Mouse (Mus musculus) limb, embryonic 10.5 days (tissue): ENCODE measurements around the gene Ikzf4. TPM values are rescaled to one million over a fixed set of nuclear protein-coding genes. Genes with fewer than 3 reads are reported as not detected.

Source experiments
- DNase-seq: peaks from one replicate; pipeline ENCODE4 v3.0.0-alpha.2; 2017; ENCODE audit warnings: low spot score
- H3K27ac ChIP-seq: fragments of 300-500 bp; sonication (generic); 2 replicates; pipeline ENCODE4 v1.5.1; 2016; ENCODE audit warnings: mild to moderate bottlenecking
- H3K27me3 ChIP-seq: fragments of 300-500 bp; sonication (generic); 2 replicates; pipeline ENCODE4 v1.6.1; 2016; ENCODE audit warnings: low read depth, mild to moderate bottlenecking; ENCODE audit not compliant: poor library complexity, severe bottlenecking
- H3K36me3 ChIP-seq: fragments of 300-500 bp; sonication (generic); 2 replicates; pipeline ENCODE4 v1.6.1; 2016; ENCODE audit warnings: mild to moderate bottlenecking, moderate library complexity
- H3K4me1 ChIP-seq: fragments of 300-500 bp; sonication (generic); 2 replicates; pipeline ENCODE4 v1.6.1; 2016
- H3K4me3 ChIP-seq: fragments of 300-500 bp; sonication (generic); 2 replicates; pipeline ENCODE4 v1.5.1; 2016; ENCODE audit warnings: mild to moderate bottlenecking, moderate library complexity
- H3K9me3 ChIP-seq: fragments of 300-500 bp; sonication (generic); replicated peaks from 2 replicates; pipeline ENCODE4 v1.6.1; 2016; ENCODE audit warnings: mild to moderate bottlenecking
- WGBS: fragments of 180-500 bp; shearing (Covaris S2); methylation state at CpG from one replicate; pipeline ENCODE4 v1.1.7; 2016; 5-methylcytosine and 5-hydroxymethylcytosine counted together
- microRNA-seq: library from miRNA; unstranded; fragments of <30 nt; microRNA quantifications from one replicate; pipeline ENCODE4, GENCODE M21; 2017
- polyA plus RNA-seq: library from polyadenylated mRNA; unstranded; fragments of >200 nt; fragmentation: Nextera tagmentation; extraction: Ambion mirVana; gene quantifications from 2 replicates; pipeline ENCODE4 v1.2.1, GENCODE M21; 2016

The Ikzf4 gene
- polyA plus RNA-seq, 1 experiment from 2014 or later: 2.9 TPM

DNA sequence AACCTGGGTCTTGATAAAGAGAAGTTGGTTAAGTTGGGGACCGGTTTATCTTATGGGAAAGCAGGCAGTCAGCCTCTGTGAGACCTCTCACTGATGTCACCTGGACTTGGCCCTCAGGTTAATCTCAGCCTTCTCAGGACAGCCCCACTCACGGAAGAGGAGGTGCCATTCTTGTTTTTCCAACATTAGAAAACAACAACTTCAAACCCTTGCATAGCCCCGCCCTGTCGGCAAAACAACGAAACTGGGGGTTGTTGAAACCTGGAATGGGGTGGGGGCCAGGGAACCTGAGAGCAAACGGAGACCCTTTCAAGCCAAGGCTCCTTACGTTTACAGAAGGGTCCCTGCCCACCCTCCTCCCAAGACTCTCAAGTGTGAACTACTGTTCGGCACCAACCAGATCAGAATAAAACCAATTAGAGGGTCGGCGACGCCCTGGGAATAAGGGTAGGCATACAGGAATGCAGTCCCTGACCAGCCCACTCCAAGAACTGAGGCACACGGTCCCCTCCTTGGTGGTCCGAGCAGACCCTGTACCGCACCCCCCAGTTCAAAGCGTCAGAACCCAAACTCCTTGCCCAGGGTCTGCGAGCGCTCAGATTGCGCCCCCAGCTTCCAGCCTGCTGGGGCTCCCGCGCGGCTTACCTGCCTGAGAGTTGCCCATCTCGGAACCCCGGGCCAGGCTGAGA is 56.9 kb downstream of the Ikzf4 start:
- no peak for DNase-seq
- H3K4me3 ChIP-seq: peak overlapping the region; percentile 70
- H3K27me3 ChIP-seq: peaks cover 70% of the 10 kb centered on the region
- WGBS: 1% methylated on average over 23 of the region's 23 CpGs
- H3K9me3 ChIP-seq: no peaks in the 10 kb centered on the region
- peak overlapping the region; percentile 3 for H3K27ac ChIP-seq
- peaks cover 33% of the 10 kb centered on the region for H3K4me1 ChIP-seq
- H3K36me3 ChIP-seq: no peaks in the 10 kb centered on the region

DNA sequence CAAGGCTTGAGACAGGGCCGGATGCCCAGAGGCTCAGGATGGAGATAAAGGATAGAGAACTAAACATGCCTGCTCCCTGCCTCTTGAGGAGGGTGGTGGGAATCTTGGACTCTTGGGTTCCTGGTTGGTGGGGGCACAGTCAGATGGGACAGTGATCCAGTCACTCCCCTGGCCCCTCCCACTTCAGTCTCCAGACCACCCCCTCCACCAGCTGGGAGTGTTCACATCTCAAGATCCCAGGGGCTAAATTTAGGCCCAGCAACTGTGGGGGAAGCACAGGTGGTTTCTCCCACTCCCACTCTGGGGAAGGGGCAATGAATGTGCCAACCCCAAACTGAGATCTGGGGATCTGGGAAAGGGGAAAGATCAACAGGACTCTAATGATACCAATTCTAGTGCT is 57.7 kb downstream of the Ikzf4 start:
- Histone ChIP-seq H3K4me3 (no peak overlapping the region; the same call in 1 of the 2 replicates), H3K4me1 (peaks cover 37% of the 10 kb centered on the region), H3K27me3 (peaks cover 77% of the 10 kb centered on the region), H3K9me3 (no peaks in the 10 kb centered on the region), H3K36me3 (no peaks in the 10 kb centered on the region), H3K27ac (no peak overlapping the region)
- WGBS: 36% methylated on average over 1 of the region's 1 CpGs
- no peak for DNase-seq

DNA sequence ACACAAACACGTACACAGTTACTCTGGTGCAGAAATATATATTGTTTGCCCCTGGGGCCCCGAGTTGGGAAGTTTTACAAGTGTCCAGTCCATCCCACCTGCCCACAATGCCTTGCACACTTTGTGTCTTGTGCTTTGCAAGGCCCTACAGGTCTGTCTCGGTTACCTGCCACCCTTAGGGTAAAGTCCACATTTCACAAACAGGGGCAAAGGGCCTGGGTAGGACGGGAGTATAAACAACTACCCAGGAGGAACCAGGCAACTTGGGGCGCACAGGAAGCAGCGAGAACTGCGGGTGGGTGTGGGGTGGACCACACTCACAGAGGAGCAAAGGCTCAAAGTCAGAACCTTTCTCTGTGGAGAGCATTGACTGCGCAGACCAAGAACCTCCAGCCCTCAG is 58.1 kb downstream of the Ikzf4 start:
- Histone ChIP-seq H3K4me3 (no peak overlapping the region; the same call in 1 of the 2 replicates), H3K27ac (no peak overlapping the region), H3K36me3 (no peaks in the 10 kb centered on the region), H3K27me3 (peaks cover 82% of the 10 kb centered on the region), H3K4me1 (peaks cover 37% of the 10 kb centered on the region), H3K9me3 (no peaks in the 10 kb centered on the region)
- 58% methylated on average over 8 of the region's 8 CpGs for WGBS
- no peak for DNase-seq

DNA sequence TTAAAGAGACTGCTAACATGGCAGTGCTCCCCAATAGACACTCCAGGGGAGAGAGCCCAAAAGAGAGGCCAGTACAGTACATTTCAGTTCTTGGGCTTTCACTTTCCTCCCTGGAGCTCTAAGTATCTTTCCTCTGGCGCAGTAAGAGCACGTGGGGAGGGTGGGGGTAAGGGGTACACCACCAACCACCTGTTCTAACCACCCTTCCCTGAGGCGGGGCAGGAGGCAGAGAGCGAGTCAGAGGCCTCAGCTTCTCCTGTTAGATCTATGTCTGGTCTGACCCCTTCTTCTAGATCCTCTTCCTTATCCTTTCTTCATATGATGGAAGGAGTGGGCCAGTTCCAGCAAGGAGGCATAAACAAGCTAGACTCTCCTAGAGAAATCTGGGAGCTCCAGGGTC is 58.7 kb downstream of the Ikzf4 start:
- peaks cover 84% of the 10 kb centered on the region for H3K27me3 ChIP-seq
- 0 out of 2 replicates have a peak overlapping the region, but pooled peaks have one; percentile 3 for H3K4me3 ChIP-seq
- H3K9me3 ChIP-seq: no peaks in the 10 kb centered on the region
- no peaks in the 10 kb centered on the region for H3K36me3 ChIP-seq
- H3K27ac ChIP-seq: no peak overlapping the region
- no peak for DNase-seq
- peaks cover 37% of the 10 kb centered on the region for H3K4me1 ChIP-seq
- WGBS: 47% methylated on average over 4 of the region's 4 CpGs

- Histone ChIP-seq H3K27ac (0 out of 2 replicates have a peak overlapping the region, but pooled peaks have one; percentile 11), H3K27me3 (peaks cover 87% of the 10 kb centered on the region), H3K4me1 (peaks cover 37% of the 10 kb centered on the region), H3K36me3 (no peaks in the 10 kb centered on the region), H3K9me3 (no peaks in the 10 kb centered on the region), H3K4me3 (0 out of 2 replicates have a peak overlapping the region, but pooled peaks have one; percentile 3)
- 17% methylated on average over 1 of the region's 1 CpGs for WGBS
- DNase-seq: no peak
Observed at GRCm38 (mm10) chr10:128586546-128586945, 59.2 kb downstream of the Ikzf4 start.

DNA sequence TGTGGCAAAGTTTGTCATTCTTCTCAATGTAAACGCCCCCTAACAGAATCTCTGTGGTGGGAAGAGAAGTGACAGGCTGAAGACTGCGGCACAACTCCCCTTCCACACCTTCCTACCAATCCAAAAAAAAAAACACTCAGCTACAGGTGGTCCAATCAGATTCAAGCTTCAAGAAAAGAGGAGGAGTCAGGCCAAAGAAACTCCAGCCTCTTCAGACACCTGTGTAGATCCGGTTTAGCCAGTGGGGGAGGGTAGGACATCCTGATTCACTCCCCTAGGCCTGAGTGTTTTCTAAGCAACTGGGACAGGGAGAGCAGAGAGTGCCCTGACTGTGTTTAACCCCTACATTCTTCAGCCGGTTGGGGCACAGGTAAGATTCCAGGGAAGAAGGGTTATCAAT is 61.4 kb downstream of the Ikzf4 start:
- no peak overlapping the region for H3K27ac ChIP-seq
- no peak overlapping the region for H3K4me3 ChIP-seq
- 10% methylated on average over 4 of the region's 4 CpGs for WGBS
- H3K36me3 ChIP-seq: no peaks in the 10 kb centered on the region
- DNase-seq: no peak
- H3K9me3 ChIP-seq: no peaks in the 10 kb centered on the region
- H3K27me3 ChIP-seq: peaks cover 73% of the 10 kb centered on the region
- H3K4me1 ChIP-seq: peaks cover 26% of the 10 kb centered on the region

GRCm38 (mm10) chr10:128583644-128584043 is 62.1 kb downstream of the Ikzf4 start:
- no peak overlapping the region for H3K27ac ChIP-seq
- DNase-seq: no peak
- no peaks in the 10 kb centered on the region for H3K36me3 ChIP-seq
- H3K27me3 ChIP-seq: peaks cover 65% of the 10 kb centered on the region
- H3K9me3 ChIP-seq: no peaks in the 10 kb centered on the region
- peaks cover 18% of the 10 kb centered on the region for H3K4me1 ChIP-seq
- 21% methylated on average over 7 of the region's 7 CpGs for WGBS
- H3K4me3 ChIP-seq: no peak overlapping the region

Small RNAs within 50 kb of the gene (microRNA-seq; reads per million reads assigned to microRNA genes)
- gene Mir6917: not detected

Other genes starting within 250 kb of the Ikzf4 start
- gene Slc39a5, start 244.8 kb downstream of the Ikzf4 start, polyA plus RNA-seq: 0.21 TPM in 1 of 2 replicates, not detected in the other
- gene Nabp2, start 234.5 kb downstream of the Ikzf4 start, polyA plus RNA-seq: 98.7 and 133 TPM in 2 replicates
- gene Rnf41, start 234.3 kb downstream of the Ikzf4 start, polyA plus RNA-seq: 41.9 and 43.6 TPM in 2 replicates
- 64.2 and 91.3 TPM in 2 replicates for gene Smarcc2, start 186.7 kb downstream of the Ikzf4 start, polyA plus RNA-seq
- 685 and 729 TPM in 2 replicates for gene Myl6, start 151.8 kb downstream of the Ikzf4 start, polyA plus RNA-seq
- gene Myl6b, start 147.3 kb downstream of the Ikzf4 start, polyA plus RNA-seq: 1.6 and 3.3 TPM in 2 replicates
- 7.0 and 8.4 TPM in 2 replicates for gene Esyt1, start 120.1 kb downstream of the Ikzf4 start, polyA plus RNA-seq
- gene Zc3h10, start 98.2 kb downstream of the Ikzf4 start, polyA plus RNA-seq: 14.5 and 15.4 TPM in 2 replicates
- 3,499 and 3,829 TPM in 2 replicates for gene Rpl41, start 96.7 kb downstream of the Ikzf4 start, polyA plus RNA-seq
- gene Pa2g4, start 80.0 kb downstream of the Ikzf4 start, polyA plus RNA-seq: 267 and 322 TPM in 2 replicates
- 3.2 and 5.3 TPM in 2 replicates for gene Erbb3, start 56.3 kb downstream of the Ikzf4 start, polyA plus RNA-seq
- gene Rps26, start 19.2 kb downstream of the Ikzf4 start, polyA plus RNA-seq: 592 and 676 TPM in 2 replicates
- gene Suox, start 28.1 kb upstream of the Ikzf4 start, polyA plus RNA-seq: 11.3 and 12.5 TPM in 2 replicates
- 54.0 and 68.0 TPM in 2 replicates for gene Rab5b, start 50.3 kb upstream of the Ikzf4 start, polyA plus RNA-seq
- gene Pmel, start 58.2 kb upstream of the Ikzf4 start, polyA plus RNA-seq: 0.25 and 0.55 TPM in 2 replicates
- 136 and 150 TPM in 2 replicates for gene Cdk2, start 59.0 kb upstream of the Ikzf4 start, polyA plus RNA-seq
- 3.7 and 5.0 TPM in 2 replicates for gene Dgka, start 98.9 kb upstream of the Ikzf4 start, polyA plus RNA-seq
- gene Pym1, start 101.9 kb upstream of the Ikzf4 start, polyA plus RNA-seq: 61.0 and 63.1 TPM in 2 replicates
- gene Mmp19, start 144.9 kb upstream of the Ikzf4 start, polyA plus RNA-seq: 0.21 and 0.30 TPM in 2 replicates
- 47.7 and 54.0 TPM in 2 replicates for gene Dnajc14, start 158.1 kb upstream of the Ikzf4 start, polyA plus RNA-seq
- gene Tmem198b, start 158.4 kb upstream of the Ikzf4 start, polyA plus RNA-seq: 14.8 and 19.8 TPM in 2 replicates
- 245 and 250 TPM in 2 replicates for gene Sarnp, start 171.3 kb upstream of the Ikzf4 start, polyA plus RNA-seq
- gene Ormdl2, start 175.7 kb upstream of the Ikzf4 start, polyA plus RNA-seq: 52.9 and 62.9 TPM in 2 replicates
- gene Gdf11, start 245.7 kb upstream of the Ikzf4 start, polyA plus RNA-seq: 16.2 TPM in 2 replicates